Mouse (Mus musculus): ENCODE measurements around the gene Crybg1. TPM values are rescaled to one million over a fixed set of nuclear protein-coding genes. Genes with fewer than 3 reads are reported as not detected.

The Crybg1 gene
- polyA plus RNA-seq, 1 experiment from 2014 or later = 0.43 TPM

DNA sequence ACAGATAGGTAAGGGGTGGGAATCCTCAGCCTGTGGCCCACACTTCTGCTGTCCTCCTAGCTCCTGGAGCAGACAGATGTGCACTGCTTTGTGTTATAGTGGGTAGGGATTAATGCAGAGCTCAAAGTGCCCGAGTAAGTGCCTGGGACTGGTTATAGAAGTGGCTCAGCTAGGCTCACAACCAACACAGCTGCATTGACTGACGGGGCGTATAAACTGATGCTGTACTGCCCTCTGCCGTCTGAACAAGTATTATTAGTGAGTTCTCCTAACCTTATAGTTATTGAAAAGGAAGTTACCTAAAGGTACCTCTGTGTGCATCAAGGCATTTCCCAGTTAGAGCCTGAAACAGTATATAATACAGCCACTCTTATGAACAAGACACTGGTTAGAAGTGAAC is 77.6 kb downstream of the Crybg1 start:
- no peak overlapping the region for H3K4me3 ChIP-seq (ENCODE audit: low read depth, low read length)
- H3K27ac ChIP-seq (replicated peaks; ENCODE audit: low read depth, low read length) = no peak overlapping the region
- H3K9me3 ChIP-seq (ENCODE audit: control insufficient read depth, low read length) = no peaks in the 10 kb centered on the region
- H3K9ac ChIP-seq (ENCODE audit: low read length) = no peak overlapping the region
- no peaks in the 10 kb centered on the region for H3K4me1 ChIP-seq (ENCODE audit: control insufficient read depth, insufficient read depth, low read length)
- H3K36me3 ChIP-seq (ENCODE audit: control insufficient read depth, insufficient read depth, low read length) = no peaks in the 10 kb centered on the region
- 0 out of 2 replicates have a peak, but pooled peaks cover 2% of the 10 kb centered on the region for H3K27me3 ChIP-seq (ENCODE audit: control insufficient read depth, insufficient read depth, low read length)
- H3K4me2 ChIP-seq (ENCODE audit: low read depth, severe bottlenecking) = no peak overlapping the region
- WGBS = 4% methylated on average over 4 of the region's 4 CpGs
- DNase-seq (ENCODE audit: low spot score) = peak; percentile 75
- peak; percentile 44; the same call in 1 of the 2 replicates for ATAC-seq (ENCODE audit: insufficient number of reproducible peaks, low FRiP score, low TSS enrichment, low read depth)

DNA sequence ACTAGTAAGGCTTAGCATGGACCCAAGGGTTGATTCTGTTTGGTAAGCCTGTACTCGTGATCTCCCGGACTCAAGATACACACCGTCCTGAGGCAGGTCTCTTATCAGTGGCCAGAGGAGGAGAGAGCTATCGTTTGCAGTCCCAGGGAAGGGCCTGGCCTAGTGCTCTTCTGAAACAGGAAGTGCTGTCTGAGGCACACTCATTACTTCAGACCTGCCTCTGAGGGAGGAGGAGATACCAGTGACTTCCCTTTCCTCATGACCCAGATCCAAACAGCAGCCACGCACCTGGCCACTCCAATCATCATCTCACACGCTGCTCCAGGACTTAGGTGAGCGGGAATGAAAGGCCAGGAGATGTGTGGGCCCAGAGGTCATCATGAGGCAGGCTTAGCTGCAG is 79.5 kb downstream of the Crybg1 start:
- Histone ChIP-seq H3K9me3 (ENCODE audit: control insufficient read depth, low read length) (no peaks in the 10 kb centered on the region), H3K4me2 (ENCODE audit: low read depth, severe bottlenecking) (no peak overlapping the region), H3K9ac (ENCODE audit: low read length) (no peak overlapping the region), H3K4me3 (ENCODE audit: low read depth, low read length) (no peak overlapping the region), H3K27ac (replicated peaks; ENCODE audit: low read depth, low read length) (no peak overlapping the region), H3K36me3 (ENCODE audit: control insufficient read depth, insufficient read depth, low read length) (no peaks in the 10 kb centered on the region), H3K27me3 (ENCODE audit: control insufficient read depth, insufficient read depth, low read length) (0 out of 2 replicates have a peak, but pooled peaks cover 2% of the 10 kb centered on the region), H3K4me1 (ENCODE audit: control insufficient read depth, insufficient read depth, low read length) (no peaks in the 10 kb centered on the region)
- 80% methylated on average over 7 of the region's 7 CpGs for WGBS
- ATAC-seq (ENCODE audit: insufficient number of reproducible peaks, low FRiP score, low TSS enrichment, low read depth) (no peak), DNase-seq (ENCODE audit: low spot score) (no peak)

DNA sequence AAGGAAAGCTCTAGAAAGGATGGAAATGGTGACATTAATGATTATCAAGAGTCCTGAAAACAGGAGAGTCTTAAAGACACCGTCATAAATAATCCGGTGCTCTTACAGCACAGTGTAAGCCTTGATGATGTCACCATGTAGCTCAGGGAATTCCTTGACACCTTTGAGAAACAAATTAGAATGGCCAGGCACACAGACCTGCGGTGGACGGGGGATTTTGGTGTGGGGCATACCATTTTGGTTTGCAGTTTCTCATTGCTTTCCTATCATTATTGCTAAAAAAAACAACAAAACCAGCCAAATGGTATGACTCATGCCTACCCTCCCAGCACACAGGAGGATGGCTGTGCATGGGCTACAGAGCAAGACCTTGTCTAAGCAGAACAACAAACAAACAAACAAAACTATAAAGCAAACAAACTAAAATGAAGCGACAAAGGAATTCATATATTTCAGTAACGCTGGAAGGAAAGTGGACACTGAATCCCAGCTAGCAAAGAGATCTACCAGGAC is 82.7 kb downstream of the Crybg1 start:
- H3K4me3 ChIP-seq (ENCODE audit: low read depth, low read length) = no peak overlapping the region
- H3K4me2 ChIP-seq (ENCODE audit: low read depth, severe bottlenecking) = no peak overlapping the region
- no peaks in the 10 kb centered on the region for H3K27me3 ChIP-seq (ENCODE audit: control insufficient read depth, insufficient read depth, low read length)
- H3K9me3 ChIP-seq (ENCODE audit: control insufficient read depth, low read length) = no peaks in the 10 kb centered on the region
- WGBS = 82% methylated on average over 6 of the region's 6 CpGs
- no peak for DNase-seq (ENCODE audit: low spot score)
- no peaks in the 10 kb centered on the region for H3K4me1 ChIP-seq (ENCODE audit: control insufficient read depth, insufficient read depth, low read length)
- H3K27ac ChIP-seq (replicated peaks; ENCODE audit: low read depth, low read length) = no peak overlapping the region
- H3K36me3 ChIP-seq (ENCODE audit: control insufficient read depth, insufficient read depth, low read length) = no peaks in the 10 kb centered on the region
- ATAC-seq (ENCODE audit: insufficient number of reproducible peaks, low FRiP score, low TSS enrichment, low read depth) = no peak
- no peak overlapping the region for H3K9ac ChIP-seq (ENCODE audit: low read length)

DNA sequence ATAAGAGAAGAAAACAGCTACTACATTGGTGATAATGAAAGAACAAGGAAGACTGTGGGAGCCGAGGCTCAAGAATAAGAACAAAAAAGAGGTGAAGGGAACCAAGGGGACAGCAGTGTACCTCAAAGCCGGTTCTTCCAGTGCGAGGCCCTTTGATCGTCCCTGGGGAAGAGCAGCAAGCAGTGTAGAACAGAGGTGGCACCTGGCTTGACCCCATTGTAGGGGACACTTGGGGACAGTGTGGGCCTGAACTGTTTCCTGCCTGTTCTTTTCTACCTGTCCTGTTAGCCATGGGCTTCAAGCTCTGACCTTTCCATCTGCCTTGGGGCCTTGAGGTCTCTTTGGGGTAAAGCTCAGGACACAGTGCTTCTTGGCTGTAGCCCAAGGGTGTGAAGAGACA is 85.7 kb downstream of the Crybg1 start:
- Histone ChIP-seq H3K4me1 (ENCODE audit: control insufficient read depth, insufficient read depth, low read length) (no peaks in the 10 kb centered on the region), H3K9me3 (ENCODE audit: control insufficient read depth, low read length) (no peaks in the 10 kb centered on the region), H3K27ac (replicated peaks; ENCODE audit: low read depth, low read length) (no peak overlapping the region), H3K36me3 (ENCODE audit: control insufficient read depth, insufficient read depth, low read length) (no peaks in the 10 kb centered on the region), H3K27me3 (ENCODE audit: control insufficient read depth, insufficient read depth, low read length) (no peaks in the 10 kb centered on the region), H3K4me2 (ENCODE audit: low read depth, severe bottlenecking) (no peak overlapping the region), H3K9ac (ENCODE audit: low read length) (no peak overlapping the region), H3K4me3 (ENCODE audit: low read depth, low read length) (no peak overlapping the region)
- no peak for DNase-seq (ENCODE audit: low spot score)
- no peak for ATAC-seq (ENCODE audit: insufficient number of reproducible peaks, low FRiP score, low TSS enrichment, low read depth)
- WGBS = 99% methylated on average over 4 of the region's 4 CpGs

DNA sequence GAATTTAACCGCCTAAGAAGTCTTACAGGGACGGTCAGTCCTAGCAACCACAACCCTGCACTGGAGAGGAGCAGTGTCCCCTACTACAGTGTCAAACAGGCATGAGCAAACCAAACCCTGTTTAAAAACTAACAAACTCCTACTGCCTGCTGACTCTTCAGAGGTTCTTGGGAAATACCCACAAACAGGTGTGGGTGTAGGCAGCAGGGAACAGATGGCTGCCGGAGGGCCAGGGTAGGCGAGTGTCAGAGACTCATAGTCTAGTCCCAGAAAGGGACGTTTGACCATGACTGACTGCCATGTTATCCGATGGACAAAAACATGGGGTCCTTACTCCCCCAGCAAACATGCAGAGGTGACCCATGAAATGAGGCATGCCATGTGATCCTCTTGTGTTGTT is 97.7 kb downstream of the Crybg1 start:
- no peak for ATAC-seq (ENCODE audit: insufficient number of reproducible peaks, low FRiP score, low TSS enrichment, low read depth)
- WGBS = 88% methylated on average over 6 of the region's 6 CpGs

DNA sequence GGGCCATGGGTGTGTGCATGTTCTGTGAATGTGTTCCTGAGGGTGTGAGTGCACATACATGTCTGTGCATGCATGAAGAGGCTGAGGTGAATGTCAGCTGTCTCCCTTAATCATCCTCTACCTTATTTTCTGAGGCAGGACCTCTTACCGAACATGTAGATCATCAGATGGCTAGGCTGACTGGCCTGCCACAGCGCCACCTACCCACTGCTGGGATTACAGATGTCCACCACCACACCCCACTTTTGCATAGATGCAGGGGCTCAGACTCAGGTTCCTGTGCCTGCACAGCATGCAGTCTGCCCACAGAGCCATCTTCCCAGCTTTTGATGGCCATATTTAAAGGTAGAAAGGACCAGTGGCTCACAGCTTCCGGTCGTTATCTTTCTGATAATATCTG is 103.9 kb downstream of the Crybg1 start:
- WGBS = 79% methylated on average over 4 of the region's 4 CpGs
- no peak overlapping the region for H3K4me2 ChIP-seq (ENCODE audit: low read depth, severe bottlenecking)
- no peak overlapping the region for H3K27ac ChIP-seq (replicated peaks; ENCODE audit: low read depth, low read length)
- no peaks in the 10 kb centered on the region for H3K36me3 ChIP-seq (ENCODE audit: control insufficient read depth, insufficient read depth, low read length)
- no peak overlapping the region for H3K9ac ChIP-seq (ENCODE audit: low read length)
- no peak for ATAC-seq (ENCODE audit: insufficient number of reproducible peaks, low FRiP score, low TSS enrichment, low read depth)
- no peak for DNase-seq (ENCODE audit: low spot score)
- H3K4me1 ChIP-seq (ENCODE audit: control insufficient read depth, insufficient read depth, low read length) = no peaks in the 10 kb centered on the region
- H3K27me3 ChIP-seq (ENCODE audit: control insufficient read depth, insufficient read depth, low read length) = no peaks in the 10 kb centered on the region
- H3K9me3 ChIP-seq (ENCODE audit: control insufficient read depth, low read length) = no peaks in the 10 kb centered on the region
- no peak overlapping the region for H3K4me3 ChIP-seq (ENCODE audit: low read depth, low read length)

More for the DNA sequence above, 97.7 kb downstream of the Crybg1 start:
- no peak for DNase-seq (ENCODE audit: low spot score)
- H3K9ac ChIP-seq (ENCODE audit: low read length) = no peak overlapping the region
- no peaks in the 10 kb centered on the region for H3K27me3 ChIP-seq (ENCODE audit: control insufficient read depth, insufficient read depth, low read length)
- H3K27ac ChIP-seq (replicated peaks; ENCODE audit: low read depth, low read length) = no peak overlapping the region
- H3K4me2 ChIP-seq (ENCODE audit: low read depth, severe bottlenecking) = no peak overlapping the region
- H3K4me1 ChIP-seq (ENCODE audit: control insufficient read depth, insufficient read depth, low read length) = no peaks in the 10 kb centered on the region
- no peaks in the 10 kb centered on the region for H3K9me3 ChIP-seq (ENCODE audit: control insufficient read depth, low read length)
- H3K36me3 ChIP-seq (ENCODE audit: control insufficient read depth, insufficient read depth, low read length) = no peaks in the 10 kb centered on the region
- no peak overlapping the region for H3K4me3 ChIP-seq (ENCODE audit: low read depth, low read length)

DNA sequence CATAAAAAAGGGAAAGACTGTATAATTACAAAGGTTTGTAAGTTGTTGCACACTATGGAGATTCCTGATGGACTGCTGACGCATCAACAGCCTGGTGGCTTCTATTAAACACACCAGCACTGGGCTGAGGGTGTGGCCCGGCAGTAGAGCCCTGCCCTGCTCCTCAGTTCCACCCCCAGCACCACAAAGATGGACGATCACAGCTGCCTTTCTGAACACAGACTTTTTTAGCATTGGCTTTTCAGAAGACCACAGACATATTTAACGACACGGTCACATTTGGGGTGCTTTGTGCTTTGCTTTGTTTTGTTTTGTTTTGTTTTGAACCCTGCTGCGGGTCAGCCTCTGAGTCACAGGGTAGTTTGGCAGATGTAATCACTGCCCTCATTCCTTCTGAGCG is 105.0 kb downstream of the Crybg1 start:
- DNase-seq (ENCODE audit: low spot score) (no peak), ATAC-seq (ENCODE audit: insufficient number of reproducible peaks, low FRiP score, low TSS enrichment, low read depth) (no peak)
- no peak overlapping the region for H3K9ac ChIP-seq (ENCODE audit: low read length)
- H3K27me3 ChIP-seq (ENCODE audit: control insufficient read depth, insufficient read depth, low read length) = no peaks in the 10 kb centered on the region
- no peak overlapping the region for H3K4me2 ChIP-seq (ENCODE audit: low read depth, severe bottlenecking)
- no peaks in the 10 kb centered on the region for H3K4me1 ChIP-seq (ENCODE audit: control insufficient read depth, insufficient read depth, low read length)
- no peaks in the 10 kb centered on the region for H3K9me3 ChIP-seq (ENCODE audit: control insufficient read depth, low read length)
- 73% methylated on average over 7 of the region's 7 CpGs for WGBS
- no peak overlapping the region for H3K27ac ChIP-seq (replicated peaks; ENCODE audit: low read depth, low read length)
- no peak overlapping the region for H3K4me3 ChIP-seq (ENCODE audit: low read depth, low read length)
- H3K36me3 ChIP-seq (ENCODE audit: control insufficient read depth, insufficient read depth, low read length) = no peaks in the 10 kb centered on the region

DNA sequence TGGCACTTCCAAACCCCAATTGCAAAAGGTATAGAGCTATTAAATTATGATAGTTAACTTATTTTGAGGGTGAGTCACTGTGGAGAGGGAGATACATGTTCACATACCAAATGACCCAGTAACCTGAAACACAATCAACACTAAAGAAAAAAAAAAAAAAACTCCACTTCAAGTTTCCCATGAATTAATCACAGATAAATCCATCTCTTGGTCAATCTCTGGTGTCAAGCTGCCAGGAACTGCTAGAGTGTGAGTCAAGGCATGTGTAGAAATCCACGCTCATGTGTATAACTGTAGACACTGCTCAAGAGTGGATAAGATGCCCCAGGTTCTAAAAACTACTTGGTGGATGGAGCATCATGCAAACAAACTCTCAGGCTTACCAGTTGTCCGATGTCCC is 109.5 kb downstream of the Crybg1 start:
- no peak for DNase-seq (ENCODE audit: low spot score)
- Histone ChIP-seq H3K9ac (ENCODE audit: low read length) (no peak overlapping the region), H3K27me3 (ENCODE audit: control insufficient read depth, insufficient read depth, low read length) (no peaks in the 10 kb centered on the region), H3K4me2 (ENCODE audit: low read depth, severe bottlenecking) (no peak overlapping the region), H3K4me1 (ENCODE audit: control insufficient read depth, insufficient read depth, low read length) (no peaks in the 10 kb centered on the region), H3K4me3 (ENCODE audit: low read depth, low read length) (no peak overlapping the region), H3K9me3 (ENCODE audit: control insufficient read depth, low read length) (no peaks in the 10 kb centered on the region), H3K27ac (replicated peaks; ENCODE audit: low read depth, low read length) (no peak overlapping the region), H3K36me3 (ENCODE audit: control insufficient read depth, insufficient read depth, low read length) (no peaks in the 10 kb centered on the region)
- ATAC-seq (ENCODE audit: insufficient number of reproducible peaks, low FRiP score, low TSS enrichment, low read depth) = no peak
- 94% methylated on average over 2 of the region's 2 CpGs for WGBS

DNA sequence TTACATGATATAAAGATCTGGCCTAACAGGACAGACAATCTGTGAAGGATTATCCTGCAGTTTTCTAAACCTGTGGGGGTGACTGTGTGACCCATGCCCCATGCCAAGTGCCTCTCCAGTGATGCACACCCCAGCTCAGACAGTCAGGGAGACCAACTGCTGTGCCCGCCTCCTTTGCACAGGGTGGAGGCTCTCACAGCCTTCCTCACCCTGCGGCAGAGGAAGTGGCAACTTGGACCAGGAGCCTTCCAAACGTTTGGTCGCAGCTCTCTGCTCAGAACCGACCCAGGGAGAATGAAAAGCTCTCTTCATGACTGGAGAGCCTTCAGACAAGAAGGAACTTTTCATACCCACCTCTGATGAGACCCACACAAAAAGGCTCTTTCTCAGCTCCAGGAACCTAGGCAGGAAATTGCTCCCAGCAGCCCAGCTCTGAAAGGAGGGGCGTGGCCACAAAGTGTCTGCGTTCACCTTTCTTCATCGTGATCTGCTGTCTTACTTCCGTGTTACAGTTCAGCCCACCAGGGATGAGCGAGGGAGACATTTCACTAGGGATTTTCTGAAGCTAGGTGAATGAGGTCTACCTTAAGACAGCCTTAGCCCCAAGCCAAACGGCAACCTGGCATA is 110.6 kb downstream of the Crybg1 start:
- 42% methylated on average over 11 of the region's 11 CpGs for WGBS

More for the DNA sequence above, 110.6 kb downstream of the Crybg1 start:
- Histone ChIP-seq H3K4me2 (ENCODE audit: low read depth, severe bottlenecking) (no peak overlapping the region), H3K27ac (replicated peaks; ENCODE audit: low read depth, low read length) (no peak overlapping the region), H3K4me3 (ENCODE audit: low read depth, low read length) (no peak overlapping the region), H3K9me3 (ENCODE audit: control insufficient read depth, low read length) (no peaks in the 10 kb centered on the region), H3K27me3 (ENCODE audit: control insufficient read depth, insufficient read depth, low read length) (no peaks in the 10 kb centered on the region), H3K9ac (ENCODE audit: low read length) (no peak overlapping the region), H3K4me1 (ENCODE audit: control insufficient read depth, insufficient read depth, low read length) (no peaks in the 10 kb centered on the region), H3K36me3 (ENCODE audit: control insufficient read depth, insufficient read depth, low read length) (no peaks in the 10 kb centered on the region)
- DNase-seq (ENCODE audit: low spot score) (no peak), ATAC-seq (ENCODE audit: insufficient number of reproducible peaks, low FRiP score, low TSS enrichment, low read depth) (no peak)

Measured in limb, embryonic 11.5 days (tissue).